ENCODE assay signal across 25 mouse cellular contexts in the genomic region with DNA sequence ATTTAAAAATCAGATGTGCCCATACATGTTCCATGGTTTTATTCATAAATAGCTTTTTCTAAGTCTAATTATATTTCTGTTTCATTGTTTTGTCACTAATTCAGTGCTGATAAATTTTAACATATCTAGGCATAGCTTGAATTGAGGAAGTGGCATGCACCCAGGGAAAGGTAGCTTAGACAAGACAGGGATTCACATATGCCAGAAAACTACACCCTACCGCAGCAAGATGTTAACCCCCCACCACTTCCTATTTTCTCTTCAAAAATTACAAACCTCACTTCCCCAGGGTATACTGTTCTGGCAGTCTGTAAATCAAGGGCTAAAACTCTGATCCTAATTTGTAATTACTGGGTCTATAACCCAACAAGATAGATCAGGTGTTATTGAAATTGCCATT.
DNase-seq lines count a peak whose midpoint lies in the region; ATAC-seq and TF ChIP-seq lines count a peak whose summit lies in the region.
"Had no signal": no experiment of that assay in that cellular context is flagged by ENCODE, and none has a peak within 500 bp of the region (broad histone marks: within the 10 kb centered on the region; RNA-seq: fewer than 3 reads in every experiment).

No protein-coding gene starts in this region.

- no peak for ATAC-seq in granulocyte monocyte progenitor cell, adult 5-6 weeks (replicated peaks; ENCODE audit: poor library complexity, severe bottlenecking)
- no peak for ATAC-seq in erythroblast, adult 5-6 weeks (replicated peaks; ENCODE audit: low FRiP score, poor library complexity, severe bottlenecking)
- ATAC-seq: activated CD4-positive, CD25-positive, alpha-beta regulatory T cell, adult 4 months; CD4-positive, CD25-positive, alpha-beta regulatory T cell, adult 4 months; Patski had no signal

- TF ChIP-seq POLR2A in CH12.LX (IDR thresholded peaks at IDR 0.05; ENCODE audit: low read depth, low read length) (no peak), MEL (IDR thresholded peaks at IDR 0.05; ENCODE audit: control insufficient read depth in 1 of 2, insufficient read depth in 1 of 2, low read depth in 1 of 2, low read length in 2 of 2, poor library complexity in 1 of 2) (no peak)

- in situ Hi-C loops in CH12.LX (cut with MboI; ENCODE audit: low pct_ligation_motif_present, low pct_unique_long_range_greater_than_20kb, low sequenced_read_pairs): no loop called here

- DNase-seq in A20 (ENCODE audit: low read depth, low spot score) (peak; percentile 41), CH12.LX (ENCODE audit: extremely low read depth) (peak; percentile 77), MEL (ENCODE audit: low read depth, low spot score) (peak; percentile 6), MEL-GATA-1-ER (ENCODE audit: extremely low read depth, low read depth) (peak; percentile 57)
- DNase-seq in testis, postnatal 10 days (ENCODE audit: low spot score): no peak
- DNase-seq in heart, adult 11 months: no peak
- DNase-seq: adrenal gland, adult 2 months; adrenal gland, adult 8-10 months; adrenal gland, postnatal 10 days; adrenal gland, postnatal 14 days; adrenal gland, postnatal 25 days; adrenal gland, postnatal 36 days; B cell, adult 2 months; cerebellum, adult 11 months; cerebellum, adult 11-12 months; cerebellum, adult 18-20 months; cerebellum, adult 2 months; cerebellum, adult 8-10 months; cerebellum, adult 9-10 months had no signal

- dilution Hi-C loops in CH12.LX (cut with MboI; ENCODE audit: extremely low pct_ligation_motif_present, extremely low pct_unique_long_range_greater_than_20kb, low sequenced_read_pairs): no loop called here

- TF ChIP-seq CTCF in CH12.LX (conservative IDR thresholded peaks at IDR 0.05 in 1 of 2, IDR thresholded peaks at IDR 0.05 in 1 of 2; ENCODE audit: low read depth in 2 of 2, low read length in 2 of 2): no peak
- no peak for TF ChIP-seq CTCF in MEL (IDR thresholded peaks at IDR 0.05 in 2 of 3, conservative IDR thresholded peaks at IDR 0.05 in 1 of 3; ENCODE audit: control insufficient read depth in 1 of 3, insufficient read depth in 1 of 3, low read depth in 2 of 3, low read length in 3 of 3, poor library complexity in 1 of 3, severe bottlenecking in 1 of 3)

- H3K79me2 ChIP-seq in CH12.LX (replicated peaks; ENCODE audit: control insufficient read depth, extremely low read depth, insufficient read depth, poor library complexity, severe bottlenecking) (no peaks in the 10 kb centered on the region), MEL (ENCODE audit: control insufficient read depth, insufficient read depth, low read length, poor library complexity) (no peaks in the 10 kb centered on the region)

- no peak overlapping the region for H3K9ac ChIP-seq in CH12.LX (ENCODE audit: insufficient read depth, low read depth)
- H3K9ac ChIP-seq in MEL (ENCODE audit: control insufficient read depth, low read depth, low read length, poor library complexity, severe bottlenecking): no peak overlapping the region

- TF ChIP-seq EP300 in CH12.LX (IDR thresholded peaks at IDR 0.05; ENCODE audit: low read length): peak; percentile 73; the same call in 1 of the 2 replicates
- no peak for TF ChIP-seq EP300 in MEL (IDR thresholded peaks at IDR 0.05; ENCODE audit: low read depth in 1 of 2, low read length in 2 of 2)

- H3K27me3 ChIP-seq in CH12.LX (replicated peaks): no peaks in the 10 kb centered on the region
- no peaks in the 10 kb centered on the region for H3K27me3 ChIP-seq in MEL (ENCODE audit: control insufficient read depth in 1 of 2, insufficient read depth in 2 of 2, low read length in 2 of 2)
- H3K27me3 ChIP-seq: Patski had no signal

- peaks cover 0 to 12% of the 10 kb centered on the region in 2 experiments; a peak in 2 of 4 replicates for H3K4me1 ChIP-seq in CH12.LX (ENCODE audit: control insufficient read depth in 1 of 2, insufficient read depth in 2 of 2)
- no peaks in the 10 kb centered on the region for H3K4me1 ChIP-seq in MEL (ENCODE audit: control insufficient read depth in 1 of 2, insufficient read depth in 2 of 2, low read length in 2 of 2)

- TF ChIP-seq RAD21 in CH12.LX (IDR thresholded peaks at IDR 0.05; ENCODE audit: low read depth, low read length): no peak
- no peak for TF ChIP-seq RAD21 in MEL (IDR thresholded peaks at IDR 0.05; ENCODE audit: low read depth, low read length)

- H3K36me3 ChIP-seq in CH12.LX (replicated peaks in 1 of 2; ENCODE audit: control insufficient read depth in 1 of 2, insufficient read depth in 1 of 2, low read length in 1 of 2) (no peaks in the 10 kb centered on the region), MEL (ENCODE audit: control insufficient read depth in 1 of 2, insufficient read depth in 2 of 2, low read length in 2 of 2) (no peaks in the 10 kb centered on the region)
- H3K36me3 ChIP-seq: G1E had no signal

- H3K9me3 ChIP-seq in CH12.LX (replicated peaks; ENCODE audit: low read length) (no peaks in the 10 kb centered on the region), MEL (replicated peaks; ENCODE audit: insufficient read depth, low read length) (no peaks in the 10 kb centered on the region)
- H3K9me3 ChIP-seq: G1E had no signal

- H3K4me3 ChIP-seq in CH12.LX (replicated peaks in 1 of 3; ENCODE audit: low read depth in 2 of 3, low read length in 2 of 3, poor library complexity in 1 of 3): no peak overlapping the region
- no peak overlapping the region for H3K4me3 ChIP-seq in MEL (ENCODE audit: control insufficient read depth in 1 of 2, insufficient read depth in 1 of 2, low read depth in 2 of 2, low read length in 2 of 2)

- H3K27ac ChIP-seq in CH12.LX (ENCODE audit: insufficient read depth, low read depth): no peak overlapping the region
- no peak overlapping the region for H3K27ac ChIP-seq in MEL (ENCODE audit: control insufficient read depth, low read depth, low read length)

- no peak overlapping the region for H3K4me2 ChIP-seq in CH12.LX (ENCODE audit: insufficient read depth, low read depth, poor library complexity, severe bottlenecking)

TF ChIP-seq in CH12.LX, 34 proteins besides CTCF, POLR2A, EP300 and RAD21:
- no peak for TF ChIP-seq NELFE (IDR thresholded peaks at IDR 0.05; ENCODE audit: low read depth, low read length)
- TF ChIP-seq MAX (IDR thresholded peaks at IDR 0.05; ENCODE audit: low read length): no peak
- TF ChIP-seq ETS1 (conservative IDR thresholded peaks at IDR 0.05; ENCODE audit: low read depth, low read length): no peak
- no peak for TF ChIP-seq KAT2A (IDR thresholded peaks at IDR 0.05; ENCODE audit: insufficient replicate concordance, low read length)
- TF ChIP-seq ZC3H11A (IDR thresholded peaks at IDR 0.05; ENCODE audit: low read depth, low read length): no peak
- no peak for TF ChIP-seq BHLHE40 (IDR thresholded peaks at IDR 0.05; ENCODE audit: low read depth, low read length)
TF ChIP-seq in CH12.LX: peak in this region for 0.

TF ChIP-seq in MEL, 35 proteins besides CTCF, POLR2A, EP300 and RAD21:
- TF ChIP-seq ETS1 (IDR thresholded peaks at IDR 0.05; ENCODE audit: low read depth, low read length) (no peak), KAT2A (conservative IDR thresholded peaks at IDR 0.05; ENCODE audit: low read depth, low read length) (no peak), TCF12 (IDR thresholded peaks at IDR 0.05; ENCODE audit: low read depth, low read length) (no peak), USF2 (IDR thresholded peaks at IDR 0.05; ENCODE audit: borderline replicate concordance in 1 of 2, insufficient read depth in 1 of 2, low read depth in 1 of 2, low read length in 2 of 2) (no peak), NRF1 (IDR thresholded peaks at IDR 0.05; ENCODE audit: insufficient read depth, low read depth, low read length, poor library complexity, severe bottlenecking) (no peak), SIN3A (IDR thresholded peaks at IDR 0.05; ENCODE audit: low read length) (no peak)
TF ChIP-seq in MEL: peak in this region for 0.

Comparison
In these comparisons a context has a peak if more than half of its experiments do, and no peak if none do; other contexts are left out.
1. DNase-seq: peak in A20 (single experiment), CH12.LX (single experiment), MEL (single experiment) and MEL-GATA-1-ER (single experiment); none in testis, postnatal 10 days (single experiment) and heart, adult 11 months (single experiment).